Mouse (Mus musculus) gastrocnemius, postnatal 4 days (tissue): ENCODE data around the gene Tnfaip8l2. TPM values are rescaled to one million over a fixed set of nuclear protein-coding genes. Genes with fewer than 3 reads are reported as not detected.
"Not testable (repeated sequence)": the region's sequence is repeated elsewhere in the genome, so short reads cannot be mapped to it uniquely, and the experiment has no call there.

ENCODE experiments used
- DNase-seq, 2 experiments: peaks; one replicate each; pipeline ENCODE4 v3.0.0; 2021 to 2022; ENCODE audit warnings: low spot score in 2 of 2, mixed read lengths in 2 of 2
- microRNA-seq: library from miRNA; unstranded; fragments of <30 nt; microRNA quantifications from one replicate; pipeline ENCODE4 v1.2.0, GENCODE M21; 2021
- total RNA-seq, 2 experiments: library from RNA; stranded (reverse); gene quantifications; 2 replicates each; pipeline ENCODE4 v1.2.3; 2021

Gene Tnfaip8l2
- total RNA-seq, 2 experiments from 2014 or later = 2.8 to 3.7 TPM

GRCm38 (mm10) chr3:95121580-95121979 is 20.6 kb downstream of the Tnfaip8l2 start:
- no peak for DNase-seq

- no peak for DNase-seq
Measured at GRCm38 (mm10) chr3:95117751-95118150, 24.4 kb downstream of the Tnfaip8l2 start.

GRCm38 (mm10) chr3:95112760-95113159 is 29.4 kb downstream of the Tnfaip8l2 start:
- no peak for DNase-seq

- DNase-seq = peak; percentile 75 to 88
Measured at GRCm38 (mm10) chr3:95110911-95111726, 31.0 kb downstream of the Tnfaip8l2 start, which contains the start of gene Vps72. Vps72 (plus strand) TSS chr3:95111022.

- DNase-seq = no peak
Measured at GRCm38 (mm10) chr3:95107898-95108297, 34.3 kb downstream of the Tnfaip8l2 start.

GRCm38 (mm10) chr3:95107308-95107707 is 34.9 kb downstream of the Tnfaip8l2 start:
- DNase-seq = not testable (repeated sequence)

- peak; percentile 95 to 97 for DNase-seq
Measured at GRCm38 (mm10) chr3:95106338-95107117, 35.6 kb downstream of the Tnfaip8l2 start, which contains the start of gene Pip5k1a. Pip5k1a (minus strand) TSS chr3:95106930.

GRCm38 (mm10) chr3:95105586-95106337 is 36.4 kb downstream of the Tnfaip8l2 start:
- no peak for DNase-seq

GRCm38 (mm10) chr3:95105121-95105520 is 37.0 kb downstream of the Tnfaip8l2 start:
- no peak for DNase-seq

GRCm38 (mm10) chr3:95100854-95101253 is 41.3 kb downstream of the Tnfaip8l2 start:
- DNase-seq = no peak

Small RNAs within 50 kb of the gene (microRNA-seq; reads per million reads assigned to microRNA genes)
- gene Mir8099-1 = not detected

Other genes with a start within 250 kb of the Tnfaip8l2 start
- gene Selenbp1, start 209.3 kb downstream of the Tnfaip8l2 start, total RNA-seq = 10 to 100 TPM; 14.8 to 15.4 TPM
- 10 to 100 TPM; 14.7 to 16.8 TPM for gene Rfx5, start 188.3 kb downstream of the Tnfaip8l2 start, total RNA-seq
- gene Pi4kb, start 167.6 kb downstream of the Tnfaip8l2 start, total RNA-seq = 10 to 100 TPM; 47.5 to 49.3 TPM
- 10 to 100 TPM; 29.6 to 34.7 TPM for gene Zfp687, start 126.9 kb downstream of the Tnfaip8l2 start, total RNA-seq
- gene Psmd4, start 99.7 kb downstream of the Tnfaip8l2 start, total RNA-seq = 100 to 1,000 TPM; 175 to 200 TPM
- 10 to 100 TPM; 22.7 to 26.2 TPM for gene Pip5k1a, start 35.4 kb downstream of the Tnfaip8l2 start, total RNA-seq
- gene Vps72, start 31.3 kb downstream of the Tnfaip8l2 start, total RNA-seq = 10 to 100 TPM; 62.3 to 71.2 TPM
- gene Tmod4, start 17.9 kb downstream of the Tnfaip8l2 start, total RNA-seq = 100 to 1,000 TPM; 250 to 275 TPM
- gene Scnm1, start 8.3 kb downstream of the Tnfaip8l2 start, total RNA-seq = 10 to 100 TPM; 48.8 to 51.2 TPM
- gene Lysmd1, start 8.3 kb downstream of the Tnfaip8l2 start, total RNA-seq = 1 to 10 TPM; 6.8 to 7.0 TPM
- 100 to 1,000 TPM; 112 to 123 TPM for gene Sema6c, start 18.1 kb upstream of the Tnfaip8l2 start, total RNA-seq
- gene Gabpb2, start 75.6 kb upstream of the Tnfaip8l2 start, total RNA-seq = 10 to 100 TPM; 18.0 to 18.8 TPM
- gene Cdc42se1, start 86.4 kb upstream of the Tnfaip8l2 start, total RNA-seq = 10 to 100 TPM; 48.1 to 49.2 TPM
- 10 to 100 TPM; 30.9 to 34.4 TPM for gene Mllt11, start 89.8 kb upstream of the Tnfaip8l2 start, total RNA-seq
- gene Gm128, start 99.2 kb upstream of the Tnfaip8l2 start, total RNA-seq = under 1 TPM in 1 of 2 experiments, not detected in 1; 0.18 TPM
- gene Bnipl, start 108.8 kb upstream of the Tnfaip8l2 start, total RNA-seq = under 1 TPM; 0.16 to 0.29 TPM
- 10 to 100 TPM; 22.8 to 26.8 TPM for gene Mindy1, start 139.0 kb upstream of the Tnfaip8l2 start, total RNA-seq
- 10 to 100 TPM; 68.7 to 78.2 TPM for gene Prune1, start 139.7 kb upstream of the Tnfaip8l2 start, total RNA-seq
- 1 to 10 TPM in 1 of 2 experiments, under 1 TPM in 1; 0.57 to 1.1 TPM for gene Anxa9, start 164.8 kb upstream of the Tnfaip8l2 start, total RNA-seq
- gene Cers2, start 172.4 kb upstream of the Tnfaip8l2 start, total RNA-seq = 10 to 100 TPM; 56.0 to 61.5 TPM
- 10 to 100 TPM; 22.5 to 24.5 TPM for gene Setdb1, start 214.8 kb upstream of the Tnfaip8l2 start, total RNA-seq